Mouse (Mus musculus): ENCODE results near the gene Supt6. TPM values are rescaled to one million over a fixed set of nuclear protein-coding genes. Genes with fewer than 3 reads are reported as not detected.

Gene Supt6
- total RNA-seq, 2 experiments from 2014 or later = 51.1 to 52.5 TPM

DNA sequence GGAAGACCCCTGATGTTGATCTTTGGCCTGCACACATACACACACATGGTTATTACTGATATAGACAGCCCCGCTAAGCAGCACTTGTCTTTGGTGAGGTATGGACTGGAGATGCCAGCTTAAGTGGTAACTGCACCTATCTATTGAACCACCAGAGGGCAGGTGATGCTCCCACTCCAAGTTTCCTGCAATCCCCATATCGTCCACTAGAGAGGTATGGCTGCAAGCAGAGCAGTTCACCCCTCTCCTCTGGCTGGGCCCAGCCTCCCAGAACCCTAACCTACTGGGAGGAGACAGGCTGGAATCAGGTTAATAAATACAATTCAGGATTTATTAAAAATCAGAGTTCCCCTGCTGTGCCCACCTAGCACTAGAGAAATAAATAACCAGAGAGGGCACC is 86.7 kb downstream of the Supt6 start:
- peak; percentile 83 for ATAC-seq (replicated peaks; ENCODE audit: low FRiP score, low TSS enrichment, poor library complexity, severe bottlenecking)

Other genes starting within 250 kb of the Supt6 start
- gene Dhrs13, start 213.7 kb downstream of the Supt6 start, total RNA-seq (2014; fragmentation: Nextera tagmentation) = 11.8 and 14.4 TPM in 2 replicates
- gene Dhrs13, start 213.7 kb downstream of the Supt6 start, total RNA-seq (2017) = 9.7 and 14.2 TPM in 2 replicates
- gene Flot2, start 208.1 kb downstream of the Supt6 start, total RNA-seq (2014; fragmentation: Nextera tagmentation) = 19.2 and 19.7 TPM in 2 replicates
- 23.2 and 23.6 TPM in 2 replicates for gene Flot2, start 208.1 kb downstream of the Supt6 start, total RNA-seq (2017)
- 26.2 and 32.2 TPM in 2 replicates for gene Eral1, start 165.6 kb downstream of the Supt6 start, total RNA-seq (2014; fragmentation: Nextera tagmentation)
- 34.9 and 36.6 TPM in 2 replicates for gene Eral1, start 165.6 kb downstream of the Supt6 start, total RNA-seq (2017)
- 10.2 and 14.3 TPM in 2 replicates for gene Fam222b, start 151.3 kb downstream of the Supt6 start, total RNA-seq (2014; fragmentation: Nextera tagmentation)
- 1.8 and 3.9 TPM in 2 replicates for gene Fam222b, start 151.3 kb downstream of the Supt6 start, total RNA-seq (2017)
- gene Traf4, start 80.4 kb downstream of the Supt6 start, total RNA-seq (2014; fragmentation: Nextera tagmentation) = 30.3 and 39.1 TPM in 2 replicates
- 10.3 and 18.0 TPM in 2 replicates for gene Traf4, start 80.4 kb downstream of the Supt6 start, total RNA-seq (2017)
- 26.7 and 38.5 TPM in 2 replicates for gene Nek8, start 69.3 kb downstream of the Supt6 start, total RNA-seq (2014; fragmentation: Nextera tagmentation)
- 3.7 and 7.4 TPM in 2 replicates for gene Nek8, start 69.3 kb downstream of the Supt6 start, total RNA-seq (2017)
- 24.4 and 25.2 TPM in 2 replicates for gene Tlcd1, start 69.3 kb downstream of the Supt6 start, total RNA-seq (2014; fragmentation: Nextera tagmentation)
- 13.3 and 19.6 TPM in 2 replicates for gene Tlcd1, start 69.3 kb downstream of the Supt6 start, total RNA-seq (2017)
- gene Rpl23a, start 62.4 kb downstream of the Supt6 start, total RNA-seq (2014; fragmentation: Nextera tagmentation) = 5,168 and 5,735 TPM in 2 replicates
- 4,325 and 4,755 TPM in 2 replicates for gene Rpl23a, start 62.4 kb downstream of the Supt6 start, total RNA-seq (2017)
- 4.8 TPM in 1 of 2 replicates, not detected in the other for gene Rab34, start 57.6 kb downstream of the Supt6 start, total RNA-seq (2014; fragmentation: Nextera tagmentation)
- not detected in 2 replicates for gene Rab34, start 57.6 kb downstream of the Supt6 start, total RNA-seq (2017)
- not detected in 2 replicates for gene Proca1, start 52.6 kb downstream of the Supt6 start, total RNA-seq (2014; fragmentation: Nextera tagmentation)
- 1.2 TPM in 1 of 2 replicates, not detected in the other for gene Proca1, start 52.6 kb downstream of the Supt6 start, total RNA-seq (2017)
- 42.1 and 49.5 TPM in 2 replicates for gene Sdf2, start 241 bp downstream of the Supt6 start, total RNA-seq (2014; fragmentation: Nextera tagmentation)
- gene Sdf2, start 241 bp downstream of the Supt6 start, total RNA-seq (2017) = 44.9 and 45.7 TPM in 2 replicates
- 91.6 and 110 TPM in 2 replicates for gene 2610507B11Rik, start 15.8 kb upstream of the Supt6 start, total RNA-seq (2014; fragmentation: Nextera tagmentation)
- gene 2610507B11Rik, start 15.8 kb upstream of the Supt6 start, total RNA-seq (2017) = 55.5 and 72.4 TPM in 2 replicates
- gene BC030499, start 44.9 kb upstream of the Supt6 start, total RNA-seq (2014; fragmentation: Nextera tagmentation) = 0.55 and 1.3 TPM in 2 replicates
- gene BC030499, start 44.9 kb upstream of the Supt6 start, total RNA-seq (2017) = 0.50 and 0.89 TPM in 2 replicates
- 47.4 and 52.6 TPM in 2 replicates for gene Spag5, start 55.5 kb upstream of the Supt6 start, total RNA-seq (2014; fragmentation: Nextera tagmentation)
- gene Spag5, start 55.5 kb upstream of the Supt6 start, total RNA-seq (2017) = 42.0 and 62.4 TPM in 2 replicates
- 0.39 and 2.4 TPM in 2 replicates for gene Aldoc, start 77.0 kb upstream of the Supt6 start, total RNA-seq (2014; fragmentation: Nextera tagmentation)
- gene Aldoc, start 77.0 kb upstream of the Supt6 start, total RNA-seq (2017) = 0.84 TPM in 1 of 2 replicates, not detected in the other
- gene Pigs, start 82.4 kb upstream of the Supt6 start, total RNA-seq (2014; fragmentation: Nextera tagmentation) = 40.5 and 44.5 TPM in 2 replicates
- 10.0 and 10.4 TPM in 2 replicates for gene Pigs, start 82.4 kb upstream of the Supt6 start, total RNA-seq (2017)
- gene Unc119, start 97.5 kb upstream of the Supt6 start, total RNA-seq (2014; fragmentation: Nextera tagmentation) = 51.2 and 51.5 TPM in 2 replicates
- gene Unc119, start 97.5 kb upstream of the Supt6 start, total RNA-seq (2017) = 20.0 and 27.2 TPM in 2 replicates
- gene Foxn1, start 140.6 kb upstream of the Supt6 start, total RNA-seq (2014; fragmentation: Nextera tagmentation) = not detected in 2 replicates
- not detected in 2 replicates for gene Foxn1, start 140.6 kb upstream of the Supt6 start, total RNA-seq (2017)
- gene Slc13a2, start 176.2 kb upstream of the Supt6 start, total RNA-seq (2014; fragmentation: Nextera tagmentation) = not detected in 2 replicates
- not detected in 2 replicates for gene Slc13a2, start 176.2 kb upstream of the Supt6 start, total RNA-seq (2017)
- gene Slc46a1, start 219.7 kb upstream of the Supt6 start, total RNA-seq (2014; fragmentation: Nextera tagmentation) = 2.6 and 3.6 TPM in 2 replicates
- gene Slc46a1, start 219.7 kb upstream of the Supt6 start, total RNA-seq (2017) = 0.56 and 0.76 TPM in 2 replicates

Data from megakaryocyte-erythroid progenitor cell, adult 5-6 weeks (primary cell).